Mouse (Mus musculus) forebrain, postnatal 0 days (tissue): Measurements from ENCODE around the gene Pttg1ip. TPM values are rescaled to one million over a fixed set of nuclear protein-coding genes. Genes with fewer than 3 reads are reported as not detected.
A peak's percentile ranks its signal among the peaks of the same experiment; 100 is the strongest.

Experiments used
- ATAC-seq: fragments of 200-750 bp; cut with Nextera tagmentation; 2 replicates; pipeline ENCODE4 v1.8.0; 2017; ENCODE audit warnings: mild to moderate bottlenecking, moderate library complexity
- DNase-seq: peaks from one replicate; pipeline ENCODE4 v3.0.0-alpha.2; 2015
- H3K27ac ChIP-seq: fragments of 300-500 bp; sonication (generic); 2 replicates; pipeline ENCODE4 v1.5.1; 2014; ENCODE audit warnings: low read depth, mild to moderate bottlenecking, antibody characterized with exemption, low read length, moderate library complexity, mixed read lengths
- H3K27me3 ChIP-seq: fragments of 300-500 bp; sonication (generic); 2 replicates; pipeline ENCODE4 v1.6.1; 2014; ENCODE audit warnings: mild to moderate bottlenecking, low read length, mixed read lengths; ENCODE audit not compliant: insufficient read depth
- H3K36me3 ChIP-seq: fragments of 300-500 bp; sonication (generic); 2 replicates; pipeline ENCODE4 v1.6.1; 2014; ENCODE audit warnings: mild to moderate bottlenecking, moderate library complexity; ENCODE audit not compliant: insufficient read depth
- H3K4me1 ChIP-seq: fragments of 300-500 bp; sonication (generic); 2 replicates; pipeline ENCODE4 v1.6.1; 2014; ENCODE audit warnings: antibody characterized with exemption; ENCODE audit not compliant: insufficient read depth
- H3K4me2 ChIP-seq: fragments of 300-500 bp; sonication (generic); 2 replicates; pipeline ENCODE4 v1.6.1; 2014; ENCODE audit warnings: low read depth, mild to moderate bottlenecking, moderate library complexity
- H3K4me3 ChIP-seq: fragments of 300-500 bp; sonication (generic); 2 replicates; pipeline ENCODE4 v1.5.1; 2014; ENCODE audit warnings: low read depth, low read length, mixed read lengths
- H3K9ac ChIP-seq: fragments of 300-500 bp; sonication (generic); 2 replicates; pipeline ENCODE4 v1.6.1; 2014; ENCODE audit warnings: mild to moderate bottlenecking
- H3K9me3 ChIP-seq: fragments of 300-500 bp; sonication (generic); 2 replicates; pipeline ENCODE4 v1.6.1; 2016; ENCODE audit warnings: low read length
- CTCF ChIP-seq: sonication (generic); IDR thresholded peaks from 2 replicates; pipeline ENCODE4 v1.5.1; 2016; ENCODE audit warnings: antibody characterized with exemption, control low read depth, low read depth
- WGBS: fragments of 180-500 bp; shearing (Covaris S2); extraction: QIAGEN DNeasy Blood & Tissue Kit; methylation state at CpG from one replicate; pipeline ENCODE4 v1.1.7; 2014; 5-methylcytosine and 5-hydroxymethylcytosine counted together
- polyA plus RNA-seq: library from polyadenylated mRNA; unstranded; fragments of >200 nt; fragmentation: Nextera tagmentation; extraction: Ambion mirVana; gene quantifications from 2 replicates; pipeline ENCODE4 v1.2.1, GENCODE M21; 2015
- total RNA-seq: library from RNA; depleted of rRNA; stranded (reverse); fragments of >200 nt; gene quantifications from 2 replicates; pipeline ENCODE4 v1.2.3, GENCODE M21; 2014

Gene Pttg1ip
- total and polyA plus RNA-seq, 2 experiments from 2014 or later: 74.2 to 98.3 TPM

DNA sequence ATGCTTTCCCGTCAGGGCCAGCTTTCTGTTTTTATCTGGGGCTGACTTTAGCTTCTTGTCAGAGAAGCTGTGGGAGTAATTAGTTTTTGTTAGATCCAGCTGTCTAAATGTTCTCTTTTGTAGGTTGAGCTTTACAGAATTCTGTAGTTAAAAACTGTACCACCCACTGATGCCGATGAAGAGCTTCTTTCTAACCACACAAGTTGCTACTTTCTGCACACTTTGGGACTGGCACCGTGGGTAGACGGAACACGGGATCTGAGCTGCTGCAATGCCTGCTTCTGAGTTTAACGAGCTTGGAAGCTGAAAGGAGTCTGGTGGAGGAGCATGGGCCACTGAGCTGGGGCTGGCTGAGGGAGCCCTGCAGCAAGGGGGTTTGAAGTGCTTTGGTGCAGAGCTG, 10.0 kb downstream of the Pttg1ip start:
- DNase-seq (no peak), ATAC-seq (no peak)
- Histone ChIP-seq H3K27ac (no peak overlapping the region), H3K36me3 (peaks cover 71% of the 10 kb centered on the region), H3K4me2 (no peak overlapping the region), H3K4me1 (no peaks in the 10 kb centered on the region), H3K4me3 (no peak overlapping the region), H3K9ac (no peak overlapping the region), H3K9me3 (no peaks in the 10 kb centered on the region), H3K27me3 (no peaks in the 10 kb centered on the region)
- 43% methylated on average over 6 of the region's 6 CpGs for WGBS
- TF ChIP-seq CTCF: no peak

DNA sequence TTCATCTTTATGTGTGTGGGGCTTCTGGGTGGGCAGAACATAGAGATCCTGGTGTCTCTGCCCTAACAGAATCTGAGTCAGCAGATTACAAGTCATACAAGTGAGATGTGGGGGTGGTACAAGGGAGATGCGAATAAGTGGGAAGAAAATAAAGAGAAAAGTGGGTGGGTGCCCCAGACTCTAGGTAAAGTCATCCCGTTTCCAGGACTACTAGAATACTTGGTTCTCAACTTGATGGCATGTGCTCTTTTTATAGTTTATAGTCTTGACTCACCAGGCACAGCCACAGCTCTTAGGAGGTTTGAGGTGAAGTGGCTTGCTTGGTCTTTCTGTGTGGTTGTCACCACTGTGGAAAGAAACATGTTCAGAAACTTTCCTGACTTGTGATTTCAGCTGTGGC, 14.5 kb downstream of the Pttg1ip start:
- DNase-seq (no peak), ATAC-seq (no peak)
- no peaks in the 10 kb centered on the region for H3K27me3 ChIP-seq
- no peaks in the 10 kb centered on the region for H3K9me3 ChIP-seq
- 94% methylated on average over 2 of the region's 2 CpGs for WGBS
- no peaks in the 10 kb centered on the region for H3K4me1 ChIP-seq
- no peak overlapping the region for H3K4me2 ChIP-seq
- no peak overlapping the region for H3K9ac ChIP-seq
- peaks cover 75% of the 10 kb centered on the region for H3K36me3 ChIP-seq
- TF ChIP-seq CTCF: no peak
- H3K27ac ChIP-seq: no peak overlapping the region
- H3K4me3 ChIP-seq: no peak overlapping the region

DNA sequence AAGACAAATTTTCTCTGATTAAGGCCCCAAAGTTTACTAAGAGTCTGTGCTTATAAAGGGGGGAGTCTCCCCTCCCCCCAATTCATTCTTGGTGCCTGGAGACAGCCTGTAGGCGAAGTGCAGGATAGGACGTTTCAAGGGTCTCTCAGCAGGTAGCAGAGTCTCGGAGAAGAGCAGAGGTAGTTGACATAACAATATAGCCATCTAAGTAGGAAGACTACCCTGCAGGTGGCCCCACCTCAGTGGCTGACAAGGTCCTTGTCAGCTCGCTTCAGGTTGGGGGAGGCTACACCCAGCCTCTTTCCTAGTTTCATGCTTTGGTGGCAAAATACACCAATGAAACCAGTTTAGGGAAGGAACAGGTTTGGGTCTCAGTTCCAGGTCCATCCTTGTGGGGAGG, 21.5 kb downstream of the Pttg1ip start:
- DNase-seq (no peak), ATAC-seq (no peak)
- Histone ChIP-seq H3K9ac (no peak overlapping the region), H3K4me1 (peaks cover 8% of the 10 kb centered on the region; the same call in 1 of the 2 replicates), H3K4me2 (no peak overlapping the region), H3K36me3 (peaks cover 14% of the 10 kb centered on the region), H3K9me3 (no peaks in the 10 kb centered on the region), H3K27ac (no peak overlapping the region), H3K27me3 (no peaks in the 10 kb centered on the region), H3K4me3 (no peak overlapping the region)
- WGBS: 62% methylated on average over 4 of the region's 4 CpGs
- TF ChIP-seq CTCF: no peak

DNA sequence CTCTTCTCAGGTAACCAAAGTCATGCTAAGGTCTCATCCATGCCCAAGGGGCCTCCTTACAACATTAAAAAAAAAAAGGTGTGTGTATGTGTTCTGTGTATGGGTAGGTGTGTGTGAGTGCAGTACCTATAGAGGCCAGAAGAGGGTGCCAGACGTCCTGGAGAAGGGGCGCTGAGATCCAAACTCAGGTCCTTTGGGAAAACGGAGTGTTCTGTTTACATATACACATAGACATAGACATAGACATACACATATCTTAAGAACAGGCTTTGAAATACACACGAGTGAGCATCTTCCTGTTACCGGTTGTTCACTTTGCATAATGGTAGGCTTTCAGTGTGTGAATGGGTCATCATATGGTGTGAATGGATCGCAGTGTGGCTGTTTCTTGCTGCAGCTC, 22.6 kb downstream of the Pttg1ip start:
- Histone ChIP-seq H3K36me3 (peaks cover 4% of the 10 kb centered on the region; the same call in 1 of the 2 replicates), H3K9me3 (no peaks in the 10 kb centered on the region), H3K4me1 (peaks cover 8% of the 10 kb centered on the region; the same call in 1 of the 2 replicates), H3K4me2 (no peak overlapping the region), H3K9ac (no peak overlapping the region), H3K4me3 (no peak overlapping the region), H3K27ac (no peak overlapping the region), H3K27me3 (no peaks in the 10 kb centered on the region)
- ATAC-seq (no peak), DNase-seq (no peak)
- WGBS: 92% methylated on average over 6 of the region's 6 CpGs
- TF ChIP-seq CTCF: peak; percentile 39

DNA sequence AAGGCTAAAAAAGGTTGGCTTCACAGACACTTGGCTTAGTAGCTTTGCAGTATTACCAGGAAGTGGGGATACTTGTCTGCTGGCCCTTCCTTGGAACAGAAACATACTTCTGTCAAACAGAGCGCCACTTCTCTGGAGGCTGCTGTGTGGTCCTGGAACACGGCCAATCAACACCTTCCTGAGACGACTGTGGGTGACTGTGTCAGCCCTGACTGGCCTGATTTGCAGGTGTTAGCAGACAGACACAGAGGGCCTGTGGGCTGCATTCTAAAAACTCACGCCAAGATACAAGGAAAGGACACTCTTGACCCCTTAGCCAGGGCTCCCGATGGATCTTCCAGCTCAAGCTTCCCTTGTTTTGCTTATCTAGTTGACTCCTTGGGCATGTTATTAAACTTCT, 23.4 kb downstream of the Pttg1ip start:
- Histone ChIP-seq H3K4me3 (no peak overlapping the region), H3K4me2 (no peak overlapping the region), H3K9me3 (no peaks in the 10 kb centered on the region), H3K9ac (no peak overlapping the region), H3K4me1 (peaks cover 8% of the 10 kb centered on the region; the same call in 1 of the 2 replicates), H3K27ac (0 out of 2 replicates have a peak overlapping the region, but pooled peaks have one; percentile 96), H3K27me3 (no peaks in the 10 kb centered on the region), H3K36me3 (no peaks in the 10 kb centered on the region)
- DNase-seq (no peak), ATAC-seq (no peak)
- TF ChIP-seq CTCF: no peak
- WGBS: 69% methylated on average over 5 of the region's 5 CpGs

DNA sequence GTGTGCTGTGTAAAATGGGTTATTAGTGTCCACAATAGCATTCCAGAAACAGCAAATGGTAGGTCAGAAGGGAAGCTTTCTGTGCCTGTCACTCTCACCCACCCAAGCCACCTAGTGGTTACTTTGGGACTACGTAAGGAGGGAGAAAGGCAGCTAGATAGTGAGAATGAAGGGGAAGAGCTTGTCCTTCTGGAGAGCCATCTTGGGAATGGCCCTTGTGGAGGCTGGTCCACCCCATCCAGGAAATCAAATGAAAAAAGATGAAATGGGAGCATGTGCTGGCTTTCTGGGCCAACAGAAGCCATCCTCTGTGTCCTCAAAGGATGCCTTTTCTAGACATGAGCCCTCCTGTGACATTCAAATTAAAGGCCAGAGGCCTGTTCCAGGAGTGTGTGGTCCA, 23.8 kb downstream of the Pttg1ip start:
- Histone ChIP-seq H3K9me3 (no peaks in the 10 kb centered on the region), H3K4me3 (peak overlapping the region; percentile 55), H3K9ac (peak overlapping the region; percentile 81), H3K27ac (peak overlapping the region; percentile 96), H3K4me2 (peak overlapping the region; percentile 87), H3K4me1 (peaks cover 8% of the 10 kb centered on the region; the same call in 1 of the 2 replicates), H3K36me3 (peaks cover 2% of the 10 kb centered on the region), H3K27me3 (no peaks in the 10 kb centered on the region)
- WGBS: 18% methylated on average over 1 of the region's 1 CpGs
- TF ChIP-seq CTCF: peak; percentile 73
- no peak for ATAC-seq
- no peak for DNase-seq

DNA sequence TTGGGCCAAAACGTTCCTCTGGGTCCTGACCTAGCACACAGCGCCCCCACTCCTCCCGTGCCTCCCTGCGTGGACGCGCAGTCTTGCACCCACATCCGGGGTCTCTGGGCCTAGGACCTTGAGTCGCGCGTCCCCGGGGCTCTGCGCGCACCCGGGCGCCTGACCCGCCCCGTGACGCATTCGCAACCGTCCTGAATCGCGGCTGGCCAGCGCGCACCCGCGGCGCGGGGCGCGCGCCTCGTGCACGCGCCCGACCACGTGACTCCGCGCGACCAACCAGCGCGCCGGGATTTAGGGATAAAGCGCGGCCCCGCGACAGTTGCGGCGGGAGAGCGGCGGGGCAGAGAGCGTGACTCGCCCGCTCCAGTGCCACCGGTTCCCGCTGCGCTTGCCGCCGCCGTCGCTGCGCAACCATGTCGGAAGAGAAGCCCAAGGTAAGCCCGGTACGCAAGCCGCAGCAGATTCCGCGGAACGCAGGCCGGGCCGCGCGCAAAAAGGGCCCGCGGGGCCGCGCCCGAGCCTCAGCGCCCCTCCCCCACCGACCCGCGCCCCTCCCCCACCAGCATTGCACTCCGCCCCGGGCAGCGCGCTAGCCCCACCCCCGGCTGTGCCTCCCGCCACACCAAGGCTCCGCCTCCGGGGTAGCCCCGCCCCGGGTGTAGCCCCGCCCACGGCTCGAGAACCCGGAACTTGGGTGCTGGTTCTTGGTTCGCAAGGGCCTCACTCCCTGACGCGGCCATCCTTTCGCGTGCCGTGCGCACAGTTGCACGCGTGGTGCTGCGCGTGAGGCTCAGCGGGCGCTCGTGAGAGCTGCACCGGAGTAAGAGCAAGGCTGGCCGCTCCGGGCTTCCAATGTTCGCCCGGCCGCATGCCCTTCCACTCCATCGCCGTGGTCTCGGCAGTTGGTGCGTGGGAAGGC, 24.6 kb downstream of the Pttg1ip start, which contains the start of the genes Sumo3 and Gm49325:
Sumo3 (plus strand) TSS at position 190 of the 919 bp plus-strand sequence.
Gm49325 (plus strand) TSS at position 290 of the 919 bp plus-strand sequence.
- ATAC-seq (peak; percentile 90), DNase-seq (peak; percentile 95)
- WGBS: 2% methylated on average over 119 of the region's 119 CpGs
- H3K36me3 ChIP-seq: peaks cover 10% of the 10 kb centered on the region
- H3K9ac ChIP-seq: peak within 1 kb of the TSS; percentile 81
- H3K4me3 ChIP-seq: peak within 1 kb of the TSS; percentile 55
- peak within 1 kb of the TSS; percentile 96 for H3K27ac ChIP-seq
- TF ChIP-seq CTCF: peak; percentile 36; the same call in 1 of the 2 replicates
- H3K9me3 ChIP-seq: no peaks in the 10 kb centered on the region
- peaks cover 8% of the 10 kb centered on the region; the same call in 1 of the 2 replicates for H3K4me1 ChIP-seq
- peak within 1 kb of the TSS; percentile 87 for H3K4me2 ChIP-seq
- H3K27me3 ChIP-seq: no peaks in the 10 kb centered on the region
